Mouse (Mus musculus): ENCODE data around the gene Mllt10.

GRCm38 (mm10) chr2:18107561-18107960 is 52.5 kb downstream of the Mllt10 start:
- TF ChIP-seq CTCF (IDR thresholded peaks at IDR 0.05; ENCODE audit: low read depth, low read length): no peak
- TF ChIP-seq POLR2A (IDR thresholded peaks at IDR 0.05; ENCODE audit: borderline replicate concordance, low read depth, low read length): no peak

All from bone marrow macrophage, adult 2 months (primary cell).